In genomic region chr1:23921711-23922529, GRCm38 (mm10) we compare ENCODE assay signal across 8 mouse cellular contexts. TPM values are rescaled to one million over a fixed set of nuclear protein-coding genes. Genes with fewer than 3 reads are reported as not detected.
DNase-seq lines count a peak whose midpoint lies in the region; ATAC-seq lines count a peak whose summit lies in the region.

TSS of gene Smap1 (minus strand) at chr1:23922317.

- H3K4me1 ChIP-seq in hindbrain, embryonic 15.5 days (replicated peaks), result peaks cover 28% of the 10 kb centered on the region

- peak; percentile 93 for ATAC-seq in hindbrain, embryonic 15.5 days (ENCODE audit: low FRiP score, low read depth)

- peak within 1 kb of the TSS; percentile 76 for H3K4me3 ChIP-seq in hindbrain, embryonic 15.5 days

- H3K9me3 ChIP-seq in hindbrain, embryonic 15.5 days, result no peaks in the 10 kb centered on the region

- WGBS in hindbrain, embryonic 15.5 days, result under 1% methylated on average over 99 of the region's 113 CpGs

- no peaks in the 10 kb centered on the region for H3K27me3 ChIP-seq in hindbrain, embryonic 15.5 days

- H3K9ac ChIP-seq in hindbrain, embryonic 15.5 days, result peak within 1 kb of the TSS; percentile 83

- DNase-seq in T-cell, adult 2 months (ENCODE audit: low spot score), result peak; percentile 70
- peak; percentile 31 to 78 for DNase-seq in cerebellum, postnatal 4 days (ENCODE audit: low spot score in 2 of 2)
- peak; percentile 68 for DNase-seq in gastrocnemius, adult 18-20 months (ENCODE audit: low spot score)
- DNase-seq in layer of hippocampus, postnatal 36 days, result peak; percentile 75 to 77
- DNase-seq in lung, postnatal 36 days, result peak; percentile 80
- peak; percentile 92 for DNase-seq in retina, embryonic 14.5 days (ENCODE audit: low spot score)
- peak; percentile 77 to 81 for DNase-seq in thymus, postnatal 36 days

- no peaks in the 10 kb centered on the region for H3K36me3 ChIP-seq in hindbrain, embryonic 15.5 days

- peak within 1 kb of the TSS; percentile 94 for H3K27ac ChIP-seq in hindbrain, embryonic 15.5 days (replicated peaks)

- peak within 1 kb of the TSS; percentile 68 for H3K4me2 ChIP-seq in hindbrain, embryonic 15.5 days

RNA-seq across cellular contexts. Expression of gene Smap1, which starts in this region (rescaled TPM):
- 10 to 100 TPM; 26.1 to 28.5 TPM for total RNA-seq in gastrocnemius, adult 18-20 months (2021)
- polyA plus RNA-seq in hindbrain, embryonic 15.5 days (2015; fragmentation: Nextera tagmentation; extraction: Ambion mirVana), result 131 and 132 TPM in 2 replicates
- total RNA-seq in layer of hippocampus, postnatal 36 days (2021), result 100 to 1,000 TPM; 136 to 152 TPM

Comparison
In these comparisons a context has a peak if more than half of its experiments do, and no peak if none do; other contexts are left out.
1. Peak in every context shown above with its lines: DNase-seq, ATAC-seq, H3K4me3 ChIP-seq and H3K27ac ChIP-seq.
2. RNA of gene Smap1 (total RNA-seq): 136 to 152 TPM in layer of hippocampus, postnatal 36 days; 26.1 to 28.5 TPM in gastrocnemius, adult 18-20 months; every median in the first group is over 4 times any median in the second.